Mouse (Mus musculus) CH12.LX (cell line): ENCODE results near the gene Shank3. TPM values are rescaled to one million over a fixed set of nuclear protein-coding genes. Genes with fewer than 3 reads are reported as not detected.
A peak's percentile ranks its signal among the peaks of the same experiment; 100 is the strongest.

ENCODE experiments used
- DNase-seq: peaks from one replicate; pipeline ENCODE4 v3.0.0-alpha.2; 2013; ENCODE audit errors: extremely low read depth
- H3K27ac ChIP-seq: 2 replicates; pipeline ENCODE4 v1.5.1; 2012; ENCODE audit warnings: low read depth, mild to moderate bottlenecking, control low read depth, moderate library complexity; ENCODE audit not compliant: insufficient read depth
- H3K27me3 ChIP-seq: replicated peaks from 2 replicates; pipeline ENCODE3; 2012; ENCODE audit warnings: inconsistent platforms
- H3K36me3 ChIP-seq, 2 experiments: replicated peaks in 1 of 2; 2 replicates each; pipeline versions ENCODE3 to v1.6.1; 2012; ENCODE audit warnings: inconsistent platforms in 1 of 2, low read length in 1 of 2, mild to moderate bottlenecking in 1 of 2, mixed read lengths in 1 of 2, moderate library complexity in 1 of 2; ENCODE audit not compliant: control insufficient read depth in 1 of 2, insufficient read depth in 1 of 2
- H3K4me1 ChIP-seq, 2 experiments: 2 replicates each; pipeline ENCODE4 v1.6.1; 2012; ENCODE audit warnings: inconsistent platforms in 1 of 2, moderate library complexity in 1 of 2; ENCODE audit not compliant: insufficient read depth in 2 of 2, control insufficient read depth in 1 of 2
- H3K4me2 ChIP-seq: 2 replicates; pipeline ENCODE4 v1.6.1; 2012; ENCODE audit warnings: low read depth, mild to moderate bottlenecking, control low read depth; ENCODE audit not compliant: poor library complexity, insufficient read depth, severe bottlenecking
- H3K4me3 ChIP-seq, 3 experiments: fragments of 150-350 bp in 1 of 3; sonication (generic) in 1 of 3; replicated peaks in 1 of 3; 2 replicates each; pipeline versions ENCODE3 to v1.5.1; 2011 to 2012; ENCODE audit warnings: low read depth in 2 of 3, low read length in 2 of 3, mild to moderate bottlenecking in 2 of 3, moderate library complexity in 2 of 3, control low read depth in 1 of 3, improper control_type of control experiment in 1 of 3, inconsistent platforms in 1 of 3, mixed read lengths in 1 of 3; ENCODE audit not compliant: poor library complexity in 1 of 3
- H3K79me2 ChIP-seq: replicated peaks from 2 replicates; pipeline ENCODE4 v1.6.1; 2012; ENCODE audit warnings: mild to moderate bottlenecking, moderate library complexity; ENCODE audit not compliant: control insufficient read depth, poor library complexity, insufficient read depth, severe bottlenecking; ENCODE audit errors: extremely low read depth
- H3K9ac ChIP-seq: 2 replicates; pipeline ENCODE4 v1.6.1; 2012; ENCODE audit warnings: low read depth, mild to moderate bottlenecking, control low read depth, moderate library complexity; ENCODE audit not compliant: insufficient read depth
- H3K9me3 ChIP-seq: replicated peaks from 2 replicates; pipeline ENCODE3; 2012; ENCODE audit warnings: low read length, inconsistent platforms, mixed read lengths
- E2F4 ChIP-seq: IDR thresholded peaks from 2 replicates; pipeline ENCODE4 v1.6.1; 2011; ENCODE audit warnings: low read depth, low read length, improper control_type of control experiment; ENCODE audit not compliant: insufficient replicate concordance
- ELF1 ChIP-seq: IDR thresholded peaks from 2 replicates; pipeline ENCODE4 v1.6.1; 2014; ENCODE audit warnings: low read depth, mild to moderate bottlenecking, inconsistent platforms, low read length, improper control_type of control experiment
- JUN ChIP-seq: IDR thresholded peaks from 2 replicates; pipeline ENCODE4 v1.6.1; 2011; ENCODE audit warnings: low read depth, mild to moderate bottlenecking, low read length, improper control_type of control experiment, moderate library complexity; ENCODE audit not compliant: insufficient read depth
- JUND ChIP-seq: conservative IDR thresholded peaks from 2 replicates; pipeline ENCODE4 v1.6.1; 2011; ENCODE audit warnings: low read depth, low read length, improper control_type of control experiment
- KAT2A ChIP-seq: IDR thresholded peaks from 2 replicates; pipeline ENCODE4 v1.6.1; 2012; ENCODE audit warnings: low read length, improper control_type of control experiment, inconsistent platforms; ENCODE audit not compliant: insufficient replicate concordance
- MAFK ChIP-seq: IDR thresholded peaks from 2 replicates; pipeline ENCODE4 v1.6.1; 2011; ENCODE audit warnings: low read length, improper control_type of control experiment; ENCODE audit not compliant: insufficient replicate concordance
- MAX ChIP-seq: IDR thresholded peaks from 2 replicates; pipeline ENCODE4 v1.6.1; 2011; ENCODE audit warnings: low read length, improper control_type of control experiment
- MAZ ChIP-seq: IDR thresholded peaks from 2 replicates; pipeline ENCODE4 v1.6.1; 2012; ENCODE audit warnings: low read depth, mild to moderate bottlenecking, inconsistent platforms, low read length, improper control_type of control experiment, moderate library complexity
- NELFE ChIP-seq: IDR thresholded peaks from 2 replicates; pipeline ENCODE4 v1.6.1; 2011; ENCODE audit warnings: low read depth, low read length, improper control_type of control experiment
- POLR2AphosphoS2 ChIP-seq: IDR thresholded peaks from 2 replicates; pipeline ENCODE4 v1.6.1; 2011; ENCODE audit warnings: low read depth, low read length, improper control_type of control experiment
- RAD21 ChIP-seq: IDR thresholded peaks from 2 replicates; pipeline ENCODE4 v1.6.1; 2011; ENCODE audit warnings: low read depth, mild to moderate bottlenecking, low read length, improper control_type of control experiment, moderate library complexity
- RCOR1 ChIP-seq: conservative IDR thresholded peaks from 2 replicates; pipeline ENCODE4 v1.6.1; 2012; ENCODE audit warnings: low read depth, mild to moderate bottlenecking, inconsistent platforms, low read length, improper control_type of control experiment
- SMC3 ChIP-seq: IDR thresholded peaks from 2 replicates; pipeline ENCODE4 v1.6.1; 2011; ENCODE audit warnings: low read depth, low read length, improper control_type of control experiment
- TBP ChIP-seq: conservative IDR thresholded peaks from 2 replicates; pipeline ENCODE4 v1.6.1; 2011; ENCODE audit warnings: low read depth, low read length, improper control_type of control experiment
- UBTF ChIP-seq: IDR thresholded peaks from 2 replicates; pipeline ENCODE4 v1.6.1; 2012; ENCODE audit warnings: low read depth, mild to moderate bottlenecking, inconsistent platforms, low read length, improper control_type of control experiment, moderate library complexity
- USF2 ChIP-seq: conservative IDR thresholded peaks from 2 replicates; pipeline ENCODE4 v1.6.1; 2011; ENCODE audit warnings: low read depth, low read length, improper control_type of control experiment
- ZKSCAN1 ChIP-seq: IDR thresholded peaks from 2 replicates; pipeline ENCODE4 v1.6.1; 2012; ENCODE audit warnings: low read depth, inconsistent platforms, low read length, improper control_type of control experiment, borderline replicate concordance
- dilution Hi-C: fragments of 300-500 bp; cut with MboI; formaldehyde crosslinking; loops from 2 replicates; pipeline ENCODE4 v1.14.3; 2020; ENCODE audit warnings: low sequenced_read_pairs; ENCODE audit not compliant: extremely low pct_unique_long_range_greater_than_20kb, extremely low pct_ligation_motif_present
- in situ Hi-C: fragments of 300-500 bp; cut with MboI; formaldehyde crosslinking; loops from 3 replicates; pipeline ENCODE4 v1.14.3; 2019; ENCODE audit warnings: low sequenced_read_pairs, low pct_ligation_motif_present, low pct_unique_long_range_greater_than_20kb, mixed read lengths
- polyA plus RNA-seq: library from polyadenylated mRNA; unstranded; fragments of >175 nt; gene quantifications from 2 replicates; pipeline ENCODE4 v1.2.1, GENCODE M21; 2012; ENCODE audit warnings: low read depth; ENCODE audit not compliant: insufficient read length
- total RNA-seq, 2 experiments: library from RNA; depleted of rRNA; stranded (reverse); fragments of 300-350 nt in 1 of 2; fragments of >200 nt in 1 of 2; gene quantifications; 2 replicates each; pipeline ENCODE4 v1.2.3; 2012 to 2014

The Shank3 gene
- total and polyA plus RNA-seq, 3 experiments, result not detected

- Histone ChIP-seq H3K4me2 (peak overlapping the region; percentile 67; the same call in 1 of the 2 replicates), H3K36me3 (no peaks in the 10 kb centered on the region), H3K4me1 (no peaks in the 10 kb centered on the region), H3K79me2 (no peaks in the 10 kb centered on the region), H3K27ac (no peak overlapping the region), H3K9me3 (no peaks in the 10 kb centered on the region), H3K9ac (no peak overlapping the region), H3K27me3 (peaks cover 31% of the 10 kb centered on the region), H3K4me3 (no peak overlapping the region)
- dilution Hi-C loops (no loop called here), in situ Hi-C loops (loop anchor here (25.0 kb wide), 1 partner anchor 604 kb away; the partner anchor contains the start of gene Alg10b)
- no peak for TF ChIP-seq ELF1
- no peak for TF ChIP-seq MAFK
- no peak for TF ChIP-seq KAT2A
- no peak for TF ChIP-seq MAX
- TF ChIP-seq RAD21, result no peak
- no peak for TF ChIP-seq RCOR1
- no peak for TF ChIP-seq MAZ
- TF ChIP-seq SMC3, result no peak
- TF ChIP-seq TBP, result no peak
- no peak for TF ChIP-seq POLR2AphosphoS2
- TF ChIP-seq JUN, result no peak
- no peak for TF ChIP-seq NELFE
- TF ChIP-seq E2F4, result no peak
- no peak for TF ChIP-seq ZKSCAN1
- TF ChIP-seq UBTF, result no peak
- no peak for TF ChIP-seq USF2
- TF ChIP-seq JUND, result no peak
- no peak for DNase-seq
Observed at GRCm38 (mm10) chr15:89607888-89608287, 108.5 kb downstream of the Shank3 start.

Other genes starting within 250 kb of the Shank3 start
- 64.6 and 79.1 TPM in 2 replicates for gene Sbf1, start 184.3 kb upstream of the Shank3 start, total RNA-seq (2012; rRNA removed)
- 22.6 and 34.6 TPM in 2 replicates for gene Sbf1, start 184.3 kb upstream of the Shank3 start, total RNA-seq (2014; rRNA removed)
- 65.3 and 69.3 TPM in 2 replicates for gene Sbf1, start 184.3 kb upstream of the Shank3 start, polyA plus RNA-seq
- 1.8 and 4.5 TPM in 2 replicates for gene Adm2, start 176.9 kb upstream of the Shank3 start, total RNA-seq (2012; rRNA removed)
- gene Adm2, start 176.9 kb upstream of the Shank3 start, total RNA-seq (2014; rRNA removed), result 0.18 and 0.23 TPM in 2 replicates
- gene Adm2, start 176.9 kb upstream of the Shank3 start, polyA plus RNA-seq, result 0.66 and 0.82 TPM in 2 replicates
- gene Miox, start 165.2 kb upstream of the Shank3 start, total RNA-seq (2012; rRNA removed), result not detected in 2 replicates
- gene Miox, start 165.2 kb upstream of the Shank3 start, total RNA-seq (2014; rRNA removed), result not detected in 2 replicates
- not detected in 2 replicates for gene Miox, start 165.2 kb upstream of the Shank3 start, polyA plus RNA-seq
- gene Lmf2, start 144.0 kb upstream of the Shank3 start, total RNA-seq (2012; rRNA removed), result 18.5 and 18.8 TPM in 2 replicates
- 9.1 and 9.9 TPM in 2 replicates for gene Lmf2, start 144.0 kb upstream of the Shank3 start, total RNA-seq (2014; rRNA removed)
- 28.2 and 36.2 TPM in 2 replicates for gene Lmf2, start 144.0 kb upstream of the Shank3 start, polyA plus RNA-seq
- gene Ncaph2, start 143.9 kb upstream of the Shank3 start, total RNA-seq (2012; rRNA removed), result 134 and 151 TPM in 2 replicates
- 106 and 108 TPM in 2 replicates for gene Ncaph2, start 143.9 kb upstream of the Shank3 start, total RNA-seq (2014; rRNA removed)
- 95.4 and 122 TPM in 2 replicates for gene Ncaph2, start 143.9 kb upstream of the Shank3 start, polyA plus RNA-seq
- gene Sco2, start 125.8 kb upstream of the Shank3 start, total RNA-seq (2012; rRNA removed), result 34.7 and 35.7 TPM in 2 replicates
- 24.9 and 27.2 TPM in 2 replicates for gene Sco2, start 125.8 kb upstream of the Shank3 start, total RNA-seq (2014; rRNA removed)
- gene Sco2, start 125.8 kb upstream of the Shank3 start, polyA plus RNA-seq, result 12.3 and 17.1 TPM in 2 replicates
- gene Tymp, start 122.6 kb upstream of the Shank3 start, total RNA-seq (2012; rRNA removed), result 1.1 and 1.4 TPM in 2 replicates
- gene Tymp, start 122.6 kb upstream of the Shank3 start, total RNA-seq (2014; rRNA removed), result 2.3 and 2.4 TPM in 2 replicates
- 1.1 and 1.5 TPM in 2 replicates for gene Tymp, start 122.6 kb upstream of the Shank3 start, polyA plus RNA-seq
- gene Odf3b, start 120.3 kb upstream of the Shank3 start, total RNA-seq (2012; rRNA removed), result not detected in 2 replicates
- not detected in 2 replicates for gene Odf3b, start 120.3 kb upstream of the Shank3 start, total RNA-seq (2014; rRNA removed)
- gene Odf3b, start 120.3 kb upstream of the Shank3 start, polyA plus RNA-seq, result not detected in 2 replicates
- gene Klhdc7b, start 114.7 kb upstream of the Shank3 start, total RNA-seq (2012; rRNA removed), result not detected in 2 replicates
- not detected in 2 replicates for gene Klhdc7b, start 114.7 kb upstream of the Shank3 start, total RNA-seq (2014; rRNA removed)
- not detected in 2 replicates for gene Klhdc7b, start 114.7 kb upstream of the Shank3 start, polyA plus RNA-seq
- gene Syce3, start 89.1 kb upstream of the Shank3 start, total RNA-seq (2012; rRNA removed), result not detected in 2 replicates
- not detected in 2 replicates for gene Syce3, start 89.1 kb upstream of the Shank3 start, total RNA-seq (2014; rRNA removed)
- gene Syce3, start 89.1 kb upstream of the Shank3 start, polyA plus RNA-seq, result not detected in 2 replicates
- 1.6 and 2.1 TPM in 2 replicates for gene Cpt1b, start 73.8 kb upstream of the Shank3 start, total RNA-seq (2012; rRNA removed)
- gene Cpt1b, start 73.8 kb upstream of the Shank3 start, total RNA-seq (2014; rRNA removed), result 1.2 and 1.5 TPM in 2 replicates
- 0.44 and 2.1 TPM in 2 replicates for gene Cpt1b, start 73.8 kb upstream of the Shank3 start, polyA plus RNA-seq
- gene C730034F03Rik, start 70.0 kb upstream of the Shank3 start, total RNA-seq (2012; rRNA removed), result 3.6 and 6.3 TPM in 2 replicates
- 0.35 and 0.36 TPM in 2 replicates for gene C730034F03Rik, start 70.0 kb upstream of the Shank3 start, total RNA-seq (2014; rRNA removed)
- gene C730034F03Rik, start 70.0 kb upstream of the Shank3 start, polyA plus RNA-seq, result 0.44 and 1.1 TPM in 2 replicates
- gene Gm44502, start 69.9 kb upstream of the Shank3 start, total RNA-seq (2012; rRNA removed), result 0.13 and 0.34 TPM in 2 replicates
- 0.15 TPM in 1 of 2 replicates, not detected in the other for gene Gm44502, start 69.9 kb upstream of the Shank3 start, total RNA-seq (2014; rRNA removed)
- gene Gm44502, start 69.9 kb upstream of the Shank3 start, polyA plus RNA-seq, result 1.9 TPM in 1 of 2 replicates, not detected in the other
- 24.0 and 26.4 TPM in 2 replicates for gene Chkb, start 69.7 kb upstream of the Shank3 start, total RNA-seq (2012; rRNA removed)
- 21.1 and 25.9 TPM in 2 replicates for gene Chkb, start 69.7 kb upstream of the Shank3 start, total RNA-seq (2014; rRNA removed)
- gene Chkb, start 69.7 kb upstream of the Shank3 start, polyA plus RNA-seq, result 25.0 and 31.8 TPM in 2 replicates
- gene Mapk8ip2, start 45.7 kb upstream of the Shank3 start, total RNA-seq (2012; rRNA removed), result 0.04 TPM in 1 of 2 replicates, not detected in the other
- gene Mapk8ip2, start 45.7 kb upstream of the Shank3 start, total RNA-seq (2014; rRNA removed), result not detected in 2 replicates
- gene Mapk8ip2, start 45.7 kb upstream of the Shank3 start, polyA plus RNA-seq, result not detected in 2 replicates
- 6.3 and 9.3 TPM in 2 replicates for gene Arsa, start 22.2 kb upstream of the Shank3 start, total RNA-seq (2012; rRNA removed)
- 8.3 and 10.3 TPM in 2 replicates for gene Arsa, start 22.2 kb upstream of the Shank3 start, total RNA-seq (2014; rRNA removed)
- gene Arsa, start 22.2 kb upstream of the Shank3 start, polyA plus RNA-seq, result 9.5 and 9.9 TPM in 2 replicates
- gene Acr, start 68.7 kb downstream of the Shank3 start, total RNA-seq (2012; rRNA removed), result not detected in 2 replicates
- not detected in 2 replicates for gene Acr, start 68.7 kb downstream of the Shank3 start, total RNA-seq (2014; rRNA removed)
- gene Acr, start 68.7 kb downstream of the Shank3 start, polyA plus RNA-seq, result not detected in 2 replicates
- 2.7 and 3.4 TPM in 2 replicates for gene Rabl2, start 92.3 kb downstream of the Shank3 start, total RNA-seq (2012; rRNA removed)
- 2.6 and 2.9 TPM in 2 replicates for gene Rabl2, start 92.3 kb downstream of the Shank3 start, total RNA-seq (2014; rRNA removed)
- 5.8 and 8.7 TPM in 2 replicates for gene Rabl2, start 92.3 kb downstream of the Shank3 start, polyA plus RNA-seq